Mouse (Mus musculus): ENCODE measurements around the gene Rasgef1a. TPM values are rescaled to one million over a fixed set of nuclear protein-coding genes. Genes with fewer than 3 reads are reported as not detected.

The Rasgef1a gene
- polyA plus RNA-seq, 1 experiment = 0.11 TPM

GRCm38 (mm10) chr6:118079762-118080465 lies 68.7 kb downstream of the Rasgef1a start:
- H3K4me2 ChIP-seq (ENCODE audit: low read depth) = no peak overlapping the region
- no peaks in the 10 kb centered on the region for H3K36me3 ChIP-seq (ENCODE audit: control insufficient read depth, insufficient read depth)
- TF ChIP-seq MAX (IDR thresholded peaks at IDR 0.05; ENCODE audit: low read depth) (no peak), TCF12 (IDR thresholded peaks at IDR 0.05; ENCODE audit: insufficient read depth, poor library complexity, severe bottlenecking) (no peak), POLR2A (IDR thresholded peaks at IDR 0.05; ENCODE audit: insufficient read length, low read depth) (no peak), CEBPB (IDR thresholded peaks at IDR 0.05; ENCODE audit: insufficient read depth, poor library complexity, severe bottlenecking) (no peak), MYOG (IDR thresholded peaks at IDR 0.05; ENCODE audit: control insufficient read depth in 1 of 3, insufficient read depth in 1 of 3, insufficient read length in 2 of 3, low read depth in 2 of 3) (no peak), MYOD1 (IDR thresholded peaks at IDR 0.05; ENCODE audit: control insufficient read depth in 1 of 3, insufficient read length in 2 of 3, low read depth in 2 of 3) (no peak), TCF3 (IDR thresholded peaks at IDR 0.05; ENCODE audit: insufficient read length, low read depth) (no peak), POLR2AphosphoS2 (IDR thresholded peaks at IDR 0.05; ENCODE audit: insufficient read length, low read depth) (no peak), E2F4 (IDR thresholded peaks at IDR 0.05; ENCODE audit: insufficient read depth) (no peak), SRF (IDR thresholded peaks at IDR 0.05; ENCODE audit: control insufficient read depth, insufficient read length, low read depth) (no peak), USF1 (IDR thresholded peaks at IDR 0.05; ENCODE audit: low read depth) (no peak)
- no peak overlapping the region for H3ac ChIP-seq (ENCODE audit: control insufficient read depth, insufficient read length)
- no peak overlapping the region for H3K4me3 ChIP-seq
- no peaks in the 10 kb centered on the region for H3K79me2 ChIP-seq (ENCODE audit: control insufficient read depth, insufficient read depth)
- peaks cover 52% of the 10 kb centered on the region for H3K27me3 ChIP-seq (ENCODE audit: control insufficient read depth, insufficient read depth, insufficient read length)

- H3K36me3 ChIP-seq (ENCODE audit: control insufficient read depth, insufficient read depth) = no peaks in the 10 kb centered on the region
- no peak for TF ChIP-seq USF1 (IDR thresholded peaks at IDR 0.05; ENCODE audit: low read depth)
- no peak for TF ChIP-seq E2F4 (IDR thresholded peaks at IDR 0.05; ENCODE audit: insufficient read depth)
- TF ChIP-seq CEBPB (IDR thresholded peaks at IDR 0.05; ENCODE audit: insufficient read depth, poor library complexity, severe bottlenecking) = no peak
- no peak for TF ChIP-seq POLR2A (IDR thresholded peaks at IDR 0.05; ENCODE audit: insufficient read length, low read depth)
- TF ChIP-seq TCF12 (IDR thresholded peaks at IDR 0.05; ENCODE audit: insufficient read depth, poor library complexity, severe bottlenecking) = no peak
- no peak for TF ChIP-seq REST (IDR thresholded peaks at IDR 0.05; ENCODE audit: insufficient read depth, insufficient read length)
- TF ChIP-seq MYOG (IDR thresholded peaks at IDR 0.05; ENCODE audit: control insufficient read depth in 1 of 3, insufficient read depth in 1 of 3, insufficient read length in 2 of 3, low read depth in 2 of 3) = no peak
- no peak for TF ChIP-seq SRF (IDR thresholded peaks at IDR 0.05; ENCODE audit: control insufficient read depth, insufficient read length, low read depth)
- TF ChIP-seq MYOD1 (IDR thresholded peaks at IDR 0.05; ENCODE audit: control insufficient read depth in 1 of 3, insufficient read length in 2 of 3, low read depth in 2 of 3) = no peak
- TF ChIP-seq TCF3 (IDR thresholded peaks at IDR 0.05; ENCODE audit: insufficient read length, low read depth) = no peak
- no peak overlapping the region for H3K4me3 ChIP-seq
- H3K79me2 ChIP-seq (ENCODE audit: control insufficient read depth, insufficient read depth) = no peaks in the 10 kb centered on the region
- H3K27me3 ChIP-seq (ENCODE audit: control insufficient read depth, insufficient read depth, insufficient read length) = peaks cover 55% of the 10 kb centered on the region
- H3ac ChIP-seq (ENCODE audit: control insufficient read depth, insufficient read length) = no peak overlapping the region
- no peak overlapping the region for H3K4me2 ChIP-seq (ENCODE audit: low read depth)
Observed at GRCm38 (mm10) chr6:118080711-118081110, 69.5 kb downstream of the Rasgef1a start.

GRCm38 (mm10) chr6:118082384-118082783 lies 71.1 kb downstream of the Rasgef1a start:
- no peaks in the 10 kb centered on the region for H3K36me3 ChIP-seq (ENCODE audit: control insufficient read depth, insufficient read depth)
- TF ChIP-seq MYOD1 (IDR thresholded peaks at IDR 0.05; ENCODE audit: control insufficient read depth in 1 of 3, insufficient read length in 2 of 3, low read depth in 2 of 3) = no peak
- no peak for TF ChIP-seq REST (IDR thresholded peaks at IDR 0.05; ENCODE audit: insufficient read depth, insufficient read length)
- TF ChIP-seq TCF12 (IDR thresholded peaks at IDR 0.05; ENCODE audit: insufficient read depth, poor library complexity, severe bottlenecking) = no peak
- TF ChIP-seq POLR2A (IDR thresholded peaks at IDR 0.05; ENCODE audit: insufficient read length, low read depth) = no peak
- TF ChIP-seq TCF3 (IDR thresholded peaks at IDR 0.05; ENCODE audit: insufficient read length, low read depth) = no peak
- no peak for TF ChIP-seq E2F4 (IDR thresholded peaks at IDR 0.05; ENCODE audit: insufficient read depth)
- no peak for TF ChIP-seq POLR2AphosphoS2 (IDR thresholded peaks at IDR 0.05; ENCODE audit: insufficient read length, low read depth)
- TF ChIP-seq MAX (IDR thresholded peaks at IDR 0.05; ENCODE audit: low read depth) = no peak
- no peak for TF ChIP-seq MYOG (IDR thresholded peaks at IDR 0.05; ENCODE audit: control insufficient read depth in 1 of 3, insufficient read depth in 1 of 3, insufficient read length in 2 of 3, low read depth in 2 of 3)
- TF ChIP-seq USF1 (IDR thresholded peaks at IDR 0.05; ENCODE audit: low read depth) = no peak
- no peak for TF ChIP-seq CEBPB (IDR thresholded peaks at IDR 0.05; ENCODE audit: insufficient read depth, poor library complexity, severe bottlenecking)
- no peak for TF ChIP-seq SRF (IDR thresholded peaks at IDR 0.05; ENCODE audit: control insufficient read depth, insufficient read length, low read depth)
- no peak overlapping the region for H3K4me2 ChIP-seq (ENCODE audit: low read depth)
- H3K27me3 ChIP-seq (ENCODE audit: control insufficient read depth, insufficient read depth, insufficient read length) = peaks cover 51% of the 10 kb centered on the region
- no peak overlapping the region for H3K4me3 ChIP-seq
- H3K79me2 ChIP-seq (ENCODE audit: control insufficient read depth, insufficient read depth) = no peaks in the 10 kb centered on the region
- no peak overlapping the region for H3ac ChIP-seq (ENCODE audit: control insufficient read depth, insufficient read length)

- H3K79me2 ChIP-seq (ENCODE audit: control insufficient read depth, insufficient read depth) = no peaks in the 10 kb centered on the region
- no peak overlapping the region for H3K4me2 ChIP-seq (ENCODE audit: low read depth)
- no peaks in the 10 kb centered on the region for H3K36me3 ChIP-seq (ENCODE audit: control insufficient read depth, insufficient read depth)
- no peak overlapping the region for H3ac ChIP-seq (ENCODE audit: control insufficient read depth, insufficient read length)
- TF ChIP-seq SRF (IDR thresholded peaks at IDR 0.05; ENCODE audit: control insufficient read depth, insufficient read length, low read depth) = no peak
- no peak for TF ChIP-seq MYOG (IDR thresholded peaks at IDR 0.05; ENCODE audit: control insufficient read depth in 1 of 3, insufficient read depth in 1 of 3, insufficient read length in 2 of 3, low read depth in 2 of 3)
- TF ChIP-seq E2F4 (IDR thresholded peaks at IDR 0.05; ENCODE audit: insufficient read depth) = no peak
- no peak for TF ChIP-seq POLR2A (IDR thresholded peaks at IDR 0.05; ENCODE audit: insufficient read length, low read depth)
- TF ChIP-seq MYOD1 (IDR thresholded peaks at IDR 0.05; ENCODE audit: control insufficient read depth in 1 of 3, insufficient read length in 2 of 3, low read depth in 2 of 3) = no peak
- TF ChIP-seq CEBPB (IDR thresholded peaks at IDR 0.05; ENCODE audit: insufficient read depth, poor library complexity, severe bottlenecking) = no peak
- TF ChIP-seq TCF3 (IDR thresholded peaks at IDR 0.05; ENCODE audit: insufficient read length, low read depth) = no peak
- TF ChIP-seq MAX (IDR thresholded peaks at IDR 0.05; ENCODE audit: low read depth) = no peak
- TF ChIP-seq POLR2AphosphoS2 (IDR thresholded peaks at IDR 0.05; ENCODE audit: insufficient read length, low read depth) = no peak
- TF ChIP-seq REST (IDR thresholded peaks at IDR 0.05; ENCODE audit: insufficient read depth, insufficient read length) = no peak
- TF ChIP-seq TCF12 (IDR thresholded peaks at IDR 0.05; ENCODE audit: insufficient read depth, poor library complexity, severe bottlenecking) = no peak
- TF ChIP-seq USF1 (IDR thresholded peaks at IDR 0.05; ENCODE audit: low read depth) = no peak
- H3K27me3 ChIP-seq (ENCODE audit: control insufficient read depth, insufficient read depth, insufficient read length) = peaks cover 41% of the 10 kb centered on the region
- H3K4me3 ChIP-seq = no peak overlapping the region
Observed at GRCm38 (mm10) chr6:118083608-118084007, 72.4 kb downstream of the Rasgef1a start.
